Mouse (Mus musculus) G1E (cell line): ENCODE results near the gene Fat4. TPM values are rescaled to one million over a fixed set of nuclear protein-coding genes. Genes with fewer than 3 reads are reported as not detected.

Experiments
- ATAC-seq: 2 replicates; pipeline ENCODE4 v1.8.0; 2016; ENCODE audit warnings: mild to moderate bottlenecking; ENCODE audit not compliant: insufficient number of reproducible peaks, poor library complexity, low FRiP score, severe bottlenecking; ENCODE audit errors: extremely low read depth
- DNase-seq: peaks from one replicate; pipeline ENCODE4 v3.0.0; 2012; ENCODE audit warnings: low spot score
- H3K27me3 ChIP-seq: 2 replicates; pipeline ENCODE4 v1.6.1; 2012; ENCODE audit warnings: mild to moderate bottlenecking, low read length, inconsistent platforms; ENCODE audit not compliant: insufficient read depth
- H3K36me3 ChIP-seq: replicated peaks from 2 replicates; pipeline ENCODE3; 2012; ENCODE audit warnings: mild to moderate bottlenecking, inconsistent platforms
- H3K4me1 ChIP-seq: 2 replicates; pipeline ENCODE4 v1.6.1; 2012; ENCODE audit warnings: low read depth, low read length, inconsistent platforms, mixed read lengths; ENCODE audit not compliant: insufficient read depth
- H3K4me3 ChIP-seq: 2 replicates; pipeline ENCODE4 v1.5.1; 2012; ENCODE audit warnings: low read depth, mild to moderate bottlenecking, inconsistent platforms, low read length, moderate library complexity, mixed read lengths
- H3K9me3 ChIP-seq: replicated peaks from 2 replicates; pipeline ENCODE4 v1.6.1; 2012; ENCODE audit warnings: inconsistent platforms
- CTCF ChIP-seq: IDR thresholded peaks from 2 replicates; pipeline ENCODE4 v1.5.1; 2012; ENCODE audit warnings: low read depth, low read length, inconsistent platforms, mixed read lengths
- GATA1 ChIP-seq: IDR thresholded peaks from 2 replicates; pipeline ENCODE4 v1.6.1; 2012; ENCODE audit warnings: borderline replicate concordance, low read length, inconsistent platforms, mixed read lengths
- GATA2 ChIP-seq: IDR thresholded peaks from 2 replicates; pipeline ENCODE4 v1.6.1; 2012; ENCODE audit warnings: low read depth, low read length, inconsistent platforms, borderline replicate concordance
- POLR2AphosphoS5 ChIP-seq: IDR thresholded peaks from 2 replicates; pipeline ENCODE4 v1.6.1; 2012; ENCODE audit warnings: low read depth, low read length, inconsistent platforms; ENCODE audit not compliant: insufficient replicate concordance
- TAL1 ChIP-seq: conservative IDR thresholded peaks from 2 replicates; pipeline ENCODE4 v1.6.1; 2012; ENCODE audit warnings: low read depth, low read length, inconsistent platforms, mixed read lengths
- polyA plus RNA-seq: library from polyadenylated mRNA; stranded (reverse); fragments of >175 nt; gene quantifications from 2 replicates; pipeline ENCODE4 v1.2.3, GENCODE M21; 2012
- total RNA-seq, 2 experiments: library from RNA; stranded (forward) in 1 of 2; stranded (reverse) in 1 of 2; fragments of 200-1000 nt in 1 of 2; fragments of >200 nt in 1 of 2; fragmentation: Nextera tagmentation in 1 of 2; gene quantifications; 2 replicates each; pipeline ENCODE4 v1.2.3; 2014 to 2017

Gene Fat4
- total and polyA plus RNA-seq, 3 experiments, result 0.22 TPM; not detected in 2

DNA sequence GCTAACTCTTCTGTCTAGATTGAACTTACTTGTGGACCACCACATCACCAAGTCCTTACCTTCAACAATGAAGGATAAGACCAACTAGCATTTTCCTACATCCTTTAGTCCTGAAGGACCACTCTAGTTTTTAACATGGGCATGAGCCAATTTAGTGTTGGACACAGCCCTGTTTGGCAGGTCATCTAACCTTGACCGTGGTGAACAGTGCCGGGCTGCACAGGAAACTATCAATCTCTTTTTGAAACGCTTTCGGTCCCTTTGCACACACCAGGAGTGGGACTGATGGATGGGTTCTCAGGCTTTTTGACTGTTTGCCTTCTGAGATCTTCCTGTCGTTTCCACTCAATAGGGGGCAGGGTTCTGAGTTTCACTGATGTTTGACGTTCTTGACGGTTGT, 61.0 kb downstream of the Fat4 start:
- TF ChIP-seq CTCF (no peak), POLR2AphosphoS5 (no peak), GATA1 (no peak), TAL1 (no peak), GATA2 (no peak)
- Histone ChIP-seq H3K4me3 (no peak overlapping the region), H3K4me1 (no peaks in the 10 kb centered on the region), H3K36me3 (no peaks in the 10 kb centered on the region), H3K9me3 (peaks cover 13% of the 10 kb centered on the region; the same call in 1 of the 2 replicates), H3K27me3 (no peaks in the 10 kb centered on the region)
- no peak for ATAC-seq
- DNase-seq, result no peak

DNA sequence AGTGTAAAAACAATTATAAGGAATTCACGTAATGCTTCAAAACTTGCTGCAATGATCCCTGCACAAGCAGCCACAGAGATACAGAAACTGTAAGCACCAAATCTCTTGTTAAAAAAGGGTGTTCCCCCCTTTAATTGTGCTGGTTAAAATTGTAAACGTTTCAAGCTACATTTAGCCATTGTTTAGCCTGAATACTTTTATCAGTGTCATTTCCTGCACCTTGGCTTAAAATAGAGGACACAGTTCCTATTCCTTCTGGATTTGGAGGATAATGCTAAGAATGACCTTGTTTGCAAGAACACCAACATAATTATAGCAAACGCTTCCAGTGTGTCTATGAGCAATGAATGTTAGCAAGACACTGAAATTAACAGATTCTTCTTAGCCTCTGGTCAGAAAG, 65.9 kb downstream of the Fat4 start:
- ATAC-seq, result no peak
- DNase-seq, result no peak
- H3K4me3 ChIP-seq, result no peak overlapping the region

DNA sequence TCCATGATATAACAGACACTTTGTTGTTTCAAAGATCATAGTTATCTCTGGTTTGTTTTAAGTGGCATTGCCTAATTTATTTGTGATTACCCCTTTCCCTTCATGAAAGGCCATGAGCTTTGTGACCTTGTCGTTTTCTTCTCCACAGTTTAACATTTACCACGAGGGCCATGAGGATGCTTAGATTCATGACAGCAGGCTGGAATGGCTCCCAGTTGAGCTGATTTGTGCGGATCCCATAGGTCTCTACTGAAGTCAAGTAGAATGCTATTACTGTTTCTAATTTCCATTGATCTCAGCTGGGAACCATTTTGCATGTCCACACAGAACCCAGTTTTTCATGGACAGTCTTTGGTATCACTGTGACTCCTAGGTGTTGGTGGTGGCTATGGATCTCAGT, 67.5 kb downstream of the Fat4 start:
- DNase-seq (no peak), ATAC-seq (no peak)
- Histone ChIP-seq H3K27me3 (no peaks in the 10 kb centered on the region), H3K4me1 (no peaks in the 10 kb centered on the region), H3K4me3 (no peak overlapping the region), H3K9me3 (peaks cover 18% of the 10 kb centered on the region), H3K36me3 (no peaks in the 10 kb centered on the region)
- TF ChIP-seq POLR2AphosphoS5 (no peak), TAL1 (no peak), CTCF (no peak), GATA2 (no peak), GATA1 (no peak)

More for the DNA sequence above, 65.9 kb downstream of the Fat4 start:
- Histone ChIP-seq H3K36me3 (no peaks in the 10 kb centered on the region), H3K9me3 (peaks cover 15% of the 10 kb centered on the region), H3K4me1 (no peaks in the 10 kb centered on the region), H3K27me3 (no peaks in the 10 kb centered on the region)
- no peak for TF ChIP-seq CTCF
- no peak for TF ChIP-seq GATA2
- no peak for TF ChIP-seq GATA1
- TF ChIP-seq POLR2AphosphoS5, result no peak
- TF ChIP-seq TAL1, result no peak

DNA sequence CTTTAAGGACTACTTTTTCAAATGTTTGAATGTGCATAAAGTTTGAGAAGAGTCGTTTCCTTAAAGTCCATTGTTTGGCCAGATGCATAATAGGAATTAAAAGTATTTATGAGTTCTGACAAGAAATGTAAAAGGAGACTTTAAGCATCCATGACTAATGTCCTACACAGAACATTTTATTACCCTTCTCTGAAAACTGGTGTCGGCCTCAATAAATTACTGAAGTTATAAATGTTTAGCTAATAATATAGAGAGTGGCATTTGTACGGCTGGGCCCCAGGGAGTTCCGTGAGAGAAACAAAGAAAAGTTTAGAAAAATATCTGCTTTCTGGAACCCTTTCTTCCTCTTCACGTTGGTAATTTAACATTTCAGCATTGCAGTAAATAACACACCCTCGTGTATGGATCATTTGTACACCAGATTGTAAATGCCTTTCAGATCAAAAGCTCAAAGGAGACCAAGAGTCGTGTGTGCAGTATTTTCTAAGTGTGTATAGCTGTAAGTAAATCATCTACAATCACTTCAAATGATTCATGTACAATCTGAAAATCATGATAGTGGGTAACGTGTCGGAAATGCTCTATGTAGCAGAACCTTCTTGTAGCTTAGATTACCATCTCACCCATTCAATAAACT, 69.4 kb downstream of the Fat4 start:
- Histone ChIP-seq H3K36me3 (no peaks in the 10 kb centered on the region), H3K4me3 (no peak overlapping the region), H3K9me3 (peaks cover 18% of the 10 kb centered on the region), H3K4me1 (no peaks in the 10 kb centered on the region), H3K27me3 (no peaks in the 10 kb centered on the region)
- ATAC-seq, result no peak
- no peak for DNase-seq
- TF ChIP-seq CTCF (no peak), POLR2AphosphoS5 (no peak), GATA1 (no peak), GATA2 (no peak), TAL1 (no peak)

DNA sequence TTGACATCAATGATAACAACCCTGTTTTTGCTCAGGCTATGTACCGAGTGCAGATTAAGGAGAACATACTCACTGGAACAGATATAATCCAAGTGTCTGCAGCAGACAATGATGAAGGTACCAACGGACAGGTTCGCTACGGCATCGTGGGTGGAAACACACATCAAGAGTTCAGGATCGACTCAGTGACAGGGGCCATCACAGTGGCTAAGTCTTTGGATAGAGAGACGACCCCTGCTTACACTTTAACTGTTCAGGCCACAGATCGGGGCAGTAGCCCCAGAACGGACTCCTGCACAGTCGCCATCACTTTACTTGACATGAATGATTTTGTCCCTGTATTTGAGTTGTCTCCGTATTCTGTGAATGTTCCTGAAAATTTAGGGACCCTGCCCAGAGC, 70.4 kb downstream of the Fat4 start:
- Histone ChIP-seq H3K4me1 (no peaks in the 10 kb centered on the region), H3K4me3 (no peak overlapping the region), H3K27me3 (no peaks in the 10 kb centered on the region), H3K9me3 (peaks cover 17% of the 10 kb centered on the region), H3K36me3 (no peaks in the 10 kb centered on the region)
- TF ChIP-seq POLR2AphosphoS5 (no peak), GATA2 (no peak), GATA1 (no peak), CTCF (no peak), TAL1 (no peak)
- ATAC-seq, result no peak
- no peak for DNase-seq

DNA sequence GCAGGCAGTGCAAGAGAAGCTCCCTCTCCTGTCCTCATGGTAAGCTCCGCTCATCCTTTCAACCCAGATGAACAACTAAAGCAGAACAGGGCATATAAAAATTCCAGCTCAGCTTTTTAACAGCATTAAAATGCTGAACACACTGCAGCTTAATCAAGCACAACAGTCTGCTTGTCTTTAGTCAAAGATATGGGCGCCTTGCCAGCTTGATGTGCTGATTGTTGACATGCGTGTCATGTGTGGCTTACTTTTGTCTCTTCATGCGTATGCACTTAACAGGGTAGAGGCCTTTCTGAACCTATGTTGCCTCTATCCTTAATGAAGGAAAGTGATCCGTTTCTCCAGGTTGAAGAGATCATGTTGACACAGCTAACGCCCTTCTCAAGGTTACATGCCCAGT, 75.6 kb downstream of the Fat4 start:
- no peaks in the 10 kb centered on the region for H3K4me1 ChIP-seq
- no peak for DNase-seq
- no peaks in the 10 kb centered on the region for H3K27me3 ChIP-seq
- H3K4me3 ChIP-seq, result no peak overlapping the region
- no peak for TF ChIP-seq TAL1
- no peak for TF ChIP-seq GATA2
- TF ChIP-seq GATA1, result no peak
- no peak for TF ChIP-seq POLR2AphosphoS5
- TF ChIP-seq CTCF, result no peak
- H3K36me3 ChIP-seq, result no peaks in the 10 kb centered on the region
- peaks cover 9% of the 10 kb centered on the region for H3K9me3 ChIP-seq
- ATAC-seq, result no peak

DNA sequence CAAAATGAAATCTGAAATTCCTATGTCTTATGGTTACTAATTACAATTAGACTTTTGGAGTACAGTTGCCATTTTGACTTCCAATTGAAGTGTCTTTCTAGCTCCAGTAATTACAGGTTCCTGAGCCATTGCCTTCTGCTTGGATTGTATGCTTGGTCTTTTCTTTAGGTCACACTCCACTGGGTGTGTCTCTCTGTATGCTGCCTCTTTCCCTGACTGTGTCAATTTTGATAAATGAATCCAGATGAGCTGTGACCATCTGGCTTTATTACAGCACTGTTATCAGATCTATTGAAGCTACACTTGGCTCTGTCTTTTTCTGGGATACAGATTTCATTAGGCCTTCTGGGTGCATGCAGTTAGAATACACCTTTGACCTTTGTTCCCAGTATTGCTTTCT, 80.7 kb downstream of the Fat4 start:
- no peaks in the 10 kb centered on the region for H3K4me1 ChIP-seq
- no peaks in the 10 kb centered on the region for H3K36me3 ChIP-seq
- ATAC-seq, result no peak
- TF ChIP-seq GATA1, result no peak
- no peak for TF ChIP-seq POLR2AphosphoS5
- no peak for TF ChIP-seq GATA2
- no peak for TF ChIP-seq CTCF
- no peak for TF ChIP-seq TAL1
- DNase-seq, result no peak
- H3K4me3 ChIP-seq, result no peak overlapping the region
- peaks cover 9% of the 10 kb centered on the region; the same call in 1 of the 2 replicates for H3K9me3 ChIP-seq
- no peaks in the 10 kb centered on the region for H3K27me3 ChIP-seq
